Mouse (Mus musculus): ENCODE measurements around the gene Ttyh2. TPM values are rescaled to one million over a fixed set of nuclear protein-coding genes. Genes with fewer than 3 reads are reported as not detected.

Gene Ttyh2
- total RNA-seq (2021), result 10 to 100 TPM; 27.4 to 27.7 TPM

DNA sequence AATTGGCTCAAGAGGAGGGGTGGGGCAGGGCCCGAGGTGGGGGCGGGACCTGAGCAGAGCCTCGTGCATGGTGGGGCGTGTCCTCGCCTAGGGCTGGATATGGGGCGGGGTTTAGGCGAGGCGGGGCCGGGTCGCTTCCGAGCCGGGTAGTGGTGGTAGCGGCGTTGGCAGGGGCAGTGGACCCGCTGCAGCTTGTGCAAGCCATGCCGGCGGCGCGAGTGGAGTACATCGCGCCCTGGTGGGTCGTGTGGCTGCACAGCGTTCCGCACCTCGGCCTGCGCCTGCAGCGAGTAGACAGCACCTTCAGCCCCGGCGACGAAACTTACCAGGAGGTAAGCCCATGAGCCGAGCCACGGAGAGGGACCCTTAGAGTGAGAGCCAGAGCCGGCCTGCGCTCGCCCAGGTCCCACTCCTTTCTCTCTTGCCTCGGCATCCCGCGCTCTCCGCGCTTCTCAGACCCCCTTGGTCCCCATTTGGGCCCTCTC lies at the start of gene Ttyh2:
Ttyh2 (plus strand) TSS at position 91 of the 485 bp plus-strand sequence.
- peak; percentile 87 for DNase-seq

DNA sequence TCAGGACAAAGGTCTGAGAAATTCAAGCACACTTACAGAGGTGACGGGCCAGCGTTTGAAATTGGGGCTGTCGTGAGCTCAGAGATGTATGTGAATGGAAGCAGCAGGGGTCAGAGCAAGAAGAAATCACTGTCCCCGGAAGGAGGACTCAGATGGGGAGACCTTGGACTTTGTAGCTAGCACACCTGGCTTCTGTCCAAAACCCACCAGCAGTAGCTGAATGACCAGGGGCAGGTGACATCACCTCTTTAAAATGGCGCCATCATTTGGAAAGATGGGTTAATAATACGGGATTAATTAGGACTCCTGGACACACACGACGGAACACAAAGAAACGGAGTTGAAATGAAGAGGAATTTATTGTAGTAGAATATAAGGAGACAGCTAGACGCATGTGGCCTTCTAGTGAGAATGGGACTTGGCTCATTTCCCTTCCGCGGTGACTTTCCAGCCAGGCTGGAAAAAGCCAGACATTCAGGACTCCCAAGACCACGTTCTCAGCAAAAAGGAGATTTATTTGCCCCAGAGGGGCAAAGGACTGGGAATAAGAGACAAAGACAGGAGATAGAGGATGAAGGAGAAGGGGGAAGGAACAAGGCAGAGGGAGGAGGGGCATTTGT lies 49.0 kb upstream of the Ttyh2 start:
- DNase-seq, result no peak

DNA sequence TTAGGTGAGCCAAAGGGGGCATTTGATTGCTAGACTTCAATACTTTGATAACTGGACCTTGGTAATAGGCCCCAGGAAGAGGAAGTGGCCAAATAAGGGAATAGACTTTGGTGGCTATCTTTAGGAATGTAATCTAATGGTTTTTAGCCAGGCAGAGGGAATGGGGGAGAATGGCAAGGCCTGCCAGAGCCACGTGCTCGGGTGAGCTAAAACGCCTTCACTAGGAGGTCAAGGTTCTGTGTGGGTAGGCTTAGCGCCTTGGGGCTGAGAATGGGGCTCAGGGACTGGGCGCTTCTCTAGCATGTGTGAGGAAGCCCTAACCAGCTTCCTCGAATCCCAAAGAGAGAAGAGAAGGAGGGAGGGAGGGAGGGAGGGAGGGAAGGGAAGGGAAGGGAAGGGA lies 48.2 kb upstream of the Ttyh2 start:
- DNase-seq, result no peak

- DNase-seq, result no peak
Observed at GRCm38 (mm10) chr11:114628032-114628431, 47.2 kb upstream of the Ttyh2 start.

DNA sequence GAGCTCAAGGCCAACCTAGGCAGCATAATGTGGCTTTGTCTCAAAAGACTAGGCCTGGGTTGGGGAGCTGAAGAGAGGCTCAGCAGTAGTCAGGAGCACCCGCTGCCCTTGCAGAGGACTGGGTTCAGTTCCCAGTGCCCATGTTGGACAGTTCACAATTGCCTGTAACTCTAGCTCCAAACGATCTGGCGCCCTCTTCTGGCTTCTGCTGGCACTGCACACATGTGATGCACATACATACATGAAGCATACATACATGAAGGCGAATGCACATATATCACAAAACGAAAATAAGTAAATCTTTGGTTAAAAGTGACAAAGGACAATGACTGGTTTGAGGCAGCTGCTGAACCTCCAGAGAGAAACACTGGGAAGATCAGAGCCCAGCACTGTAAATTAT lies 45.2 kb upstream of the Ttyh2 start:
- no peak for DNase-seq

- no peak for DNase-seq
Observed at GRCm38 (mm10) chr11:114632266-114632665, 43.0 kb upstream of the Ttyh2 start.

DNA sequence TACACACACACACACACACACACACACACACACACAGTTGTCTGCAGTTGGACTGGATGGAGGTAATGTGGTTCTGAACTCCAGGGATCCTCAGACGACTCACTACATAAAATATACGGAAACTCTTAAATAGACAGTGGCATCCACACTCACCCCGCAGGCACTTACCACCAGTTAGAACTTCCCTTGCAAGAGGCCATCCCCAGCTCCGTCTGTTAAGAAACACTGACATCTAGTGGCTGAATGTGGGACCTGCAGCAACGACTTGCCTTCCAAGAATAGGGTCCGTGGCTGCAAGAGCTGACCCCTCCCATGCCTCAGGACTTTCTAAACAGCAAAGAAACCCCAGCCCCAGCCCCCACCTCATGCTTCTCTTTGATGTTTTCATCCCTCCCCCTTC lies 38.9 kb upstream of the Ttyh2 start:
- peak; percentile 89 for DNase-seq

GRCm38 (mm10) chr11:114636727-114637505 lies 38.3 kb upstream of the Ttyh2 start:
- DNase-seq, result no peak

DNA sequence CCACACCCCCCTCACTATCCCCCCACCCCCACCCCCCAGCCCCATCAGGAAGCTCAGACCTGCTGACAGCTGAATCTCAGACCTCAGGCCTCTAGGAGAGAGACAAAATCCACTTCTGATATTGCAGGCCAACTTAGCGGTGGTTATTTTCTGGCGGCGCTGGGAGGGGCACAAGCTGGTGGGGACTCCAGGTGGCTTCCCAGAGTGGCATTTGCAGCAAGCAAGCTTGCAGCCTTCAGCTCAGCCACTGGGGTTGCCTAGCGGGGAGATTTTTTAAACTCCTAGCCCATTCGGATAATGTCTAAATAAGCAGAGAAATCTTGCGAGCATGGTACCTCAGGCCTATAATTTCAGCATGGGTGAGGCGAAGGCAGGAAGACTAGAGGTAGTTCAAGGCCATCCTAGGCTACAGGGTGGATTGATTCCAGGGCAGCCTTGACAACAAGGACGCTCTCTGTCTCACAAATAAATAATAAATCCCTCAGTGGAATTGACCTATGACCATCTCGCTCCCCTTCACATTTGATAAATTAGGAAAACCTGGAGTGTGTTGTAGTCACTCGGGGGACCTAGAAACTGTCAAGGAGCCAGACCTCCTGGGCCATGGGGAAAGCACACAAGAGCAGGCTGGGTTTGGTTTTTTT lies 36.5 kb upstream of the Ttyh2 start:
- DNase-seq, result no peak

- DNase-seq, result no peak
Observed at GRCm38 (mm10) chr11:114639681-114640103, 35.5 kb upstream of the Ttyh2 start.

DNA sequence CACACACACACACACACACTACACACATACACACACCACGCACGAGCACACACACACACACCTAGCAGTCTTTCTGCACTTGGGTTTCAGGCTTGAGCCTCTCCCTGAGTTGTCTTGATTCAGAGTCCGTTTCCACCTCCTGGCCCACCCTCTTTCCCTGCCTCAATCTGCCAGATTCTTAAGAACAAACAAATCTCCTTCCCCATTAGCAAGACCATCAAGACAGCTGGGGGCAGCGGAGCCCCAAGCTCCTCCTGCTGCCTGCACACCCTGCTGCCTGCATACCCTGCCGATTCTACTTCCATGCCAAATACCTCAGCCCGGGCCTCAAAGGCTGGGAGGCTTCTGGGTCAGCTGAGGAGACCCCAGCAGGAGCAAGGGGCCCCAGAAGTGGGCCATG lies 34.6 kb upstream of the Ttyh2 start:
- no peak for DNase-seq

DNA sequence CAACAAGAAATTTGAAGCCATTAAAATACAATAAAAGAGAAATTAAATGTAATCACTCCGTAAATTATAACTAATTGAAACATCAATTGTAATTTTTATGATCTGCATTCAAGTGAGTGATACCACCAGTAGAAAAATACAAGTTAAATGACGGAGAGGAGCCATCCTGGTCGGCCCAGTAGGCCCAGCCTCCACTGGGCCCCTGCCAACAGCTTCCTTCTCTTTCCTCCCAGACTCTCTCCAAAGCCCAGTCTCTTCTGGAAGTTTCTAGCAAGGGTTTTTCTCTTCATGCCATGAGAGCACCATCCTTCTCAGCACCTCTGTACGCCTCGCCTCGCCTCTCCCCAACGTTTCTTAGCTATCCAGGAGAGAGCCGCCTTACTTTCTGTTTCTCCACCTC lies 34.1 kb upstream of the Ttyh2 start:
- DNase-seq, result no peak

DNA sequence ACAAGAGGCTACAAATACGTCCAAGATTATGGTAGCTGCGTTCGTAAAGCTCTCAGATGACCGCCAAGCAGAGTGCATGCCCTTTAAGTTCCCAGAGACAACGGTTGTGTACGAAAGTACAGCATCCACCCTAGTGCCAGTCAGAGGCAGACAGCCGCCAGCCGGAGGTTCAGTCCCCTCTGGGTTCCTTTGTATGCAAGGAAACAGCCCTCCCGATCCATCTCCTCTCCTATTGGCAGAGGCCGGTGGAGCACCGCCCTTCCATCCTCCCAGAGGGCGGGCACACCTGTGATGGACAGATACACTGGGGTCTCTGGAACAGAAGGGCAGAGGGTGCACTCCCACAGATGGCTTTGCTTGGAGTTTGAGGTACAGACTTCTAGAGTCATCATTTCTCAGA lies 33.0 kb upstream of the Ttyh2 start:
- no peak for DNase-seq

GRCm38 (mm10) chr11:114642926-114643325 lies 32.3 kb upstream of the Ttyh2 start:
- no peak for DNase-seq

DNA sequence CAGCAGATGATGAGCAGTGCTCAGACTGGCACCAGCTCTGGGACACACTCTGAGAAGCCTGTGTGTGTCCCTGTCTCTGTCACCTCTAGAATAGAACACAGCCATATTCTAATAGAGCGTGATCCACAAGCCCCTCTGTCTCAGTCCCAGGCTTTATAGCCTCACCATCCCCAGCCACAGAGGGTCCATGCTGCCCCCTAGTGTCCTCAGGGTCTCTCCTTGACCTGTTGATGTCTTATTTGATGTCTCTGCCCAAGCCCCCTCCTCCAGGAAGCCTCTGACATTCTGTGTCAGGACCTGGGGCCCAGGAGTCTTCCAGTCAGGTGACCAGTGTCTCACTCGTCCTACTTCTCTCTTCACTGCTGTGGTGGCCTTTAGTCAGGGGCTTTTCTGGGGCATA lies 31.1 kb upstream of the Ttyh2 start:
- DNase-seq, result no peak

DNA sequence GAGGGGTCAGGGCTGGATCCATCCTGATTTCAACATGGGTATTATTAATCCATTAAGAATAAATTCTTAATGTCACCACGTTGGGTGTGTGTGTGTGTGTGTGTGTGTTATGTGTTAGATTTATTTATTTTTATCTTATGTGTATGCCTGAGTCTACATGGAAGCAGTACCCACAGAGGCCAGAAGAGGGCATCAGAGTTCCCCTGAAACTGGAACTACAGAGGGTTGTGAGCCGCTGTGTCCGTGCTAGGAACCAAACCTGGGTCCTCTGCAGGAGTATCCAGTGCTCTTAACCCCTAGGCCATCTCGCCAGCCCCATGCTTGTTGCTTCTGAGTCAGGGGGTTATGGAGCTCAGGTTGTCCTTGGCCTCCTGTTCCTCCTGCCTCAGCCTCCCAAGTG lies 25.7 kb upstream of the Ttyh2 start:
- DNase-seq, result no peak

- peak; percentile 50 for DNase-seq
Observed at GRCm38 (mm10) chr11:114652531-114652930, 22.7 kb upstream of the Ttyh2 start.

GRCm38 (mm10) chr11:114653664-114654063 lies 21.6 kb upstream of the Ttyh2 start:
- DNase-seq, result no peak

GRCm38 (mm10) chr11:114654552-114654951 lies 20.7 kb upstream of the Ttyh2 start:
- DNase-seq, result no peak

GRCm38 (mm10) chr11:114655350-114656008 lies 19.8 kb upstream of the Ttyh2 start:
- DNase-seq, result no peak

DNA sequence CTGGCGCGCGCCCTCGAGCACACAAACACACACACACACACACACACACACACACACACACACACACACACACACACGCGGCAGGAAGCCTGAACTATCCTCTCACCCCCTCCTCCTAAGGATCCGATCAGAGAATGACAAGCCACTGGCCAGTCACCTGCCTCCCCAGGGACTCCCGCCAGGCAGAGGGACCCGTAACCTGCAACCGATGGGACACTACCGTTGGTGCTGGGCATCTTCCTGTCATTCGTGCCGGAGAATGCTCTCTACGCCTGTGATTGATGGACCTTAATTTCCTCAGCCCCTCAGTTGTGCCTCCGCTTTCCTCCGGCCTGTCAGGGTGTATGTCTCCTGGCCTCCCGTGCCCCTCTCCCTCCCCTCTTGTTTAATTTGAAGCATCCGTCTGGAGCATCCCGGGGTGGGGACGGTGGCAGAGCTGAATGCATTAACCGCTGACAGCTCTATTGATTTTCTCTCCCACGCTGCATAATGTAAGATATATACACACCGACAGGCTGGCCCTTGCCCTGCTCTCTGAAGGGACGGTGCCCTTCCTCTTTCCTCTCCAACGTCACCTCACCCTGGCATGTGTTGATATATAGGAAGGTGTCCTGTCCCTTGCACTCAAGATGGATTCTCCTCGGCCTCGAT lies 18.1 kb upstream of the Ttyh2 start:
- DNase-seq, result no peak

DNA sequence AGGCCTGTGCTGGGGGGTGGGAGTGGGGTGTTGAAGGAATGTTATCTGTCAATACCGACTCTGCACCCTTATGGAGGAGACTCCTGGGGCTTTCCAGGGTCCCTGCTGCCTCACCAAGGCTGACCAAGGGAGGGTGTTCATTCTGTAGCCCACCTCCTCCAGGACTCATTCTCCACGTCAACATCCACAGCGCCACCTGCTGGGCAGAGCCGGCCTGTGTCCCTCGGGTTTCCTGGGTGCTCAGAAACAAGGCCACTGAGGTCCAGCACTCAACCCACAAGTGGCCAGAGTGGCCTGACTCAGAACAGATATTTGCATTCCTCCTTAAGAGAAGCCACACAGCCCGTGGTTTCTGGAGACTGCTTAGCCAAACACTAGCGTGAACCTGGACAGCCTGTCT lies 17.5 kb upstream of the Ttyh2 start:
- DNase-seq, result peak; percentile 69

DNA sequence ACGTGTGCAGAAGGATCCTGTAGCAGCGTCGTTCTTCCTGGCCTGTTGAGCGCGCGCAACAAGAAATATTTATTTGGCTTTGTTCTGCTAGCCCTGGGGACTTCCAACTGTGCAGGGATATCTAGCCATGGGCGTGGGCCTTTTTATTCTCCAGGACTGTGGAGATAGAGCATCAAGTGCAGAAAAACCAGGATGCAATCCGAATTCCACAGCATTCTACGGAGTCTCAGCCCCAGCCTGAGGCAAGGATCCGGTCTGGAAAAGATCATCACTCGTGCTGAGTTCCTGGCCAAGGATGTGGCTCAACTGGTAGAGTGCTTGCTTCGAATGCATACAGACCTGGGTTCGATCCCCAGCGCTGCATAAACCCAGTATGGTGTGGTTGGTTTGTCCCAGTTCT lies 13.1 kb upstream of the Ttyh2 start:
- no peak for DNase-seq
